Mouse (Mus musculus): ENCODE data around the gene Aff3. TPM values are rescaled to one million over a fixed set of nuclear protein-coding genes. Genes with fewer than 3 reads are reported as not detected.

The Aff3 gene
- polyA plus RNA-seq, 1 experiment from 2014 or later = 1.5 TPM

DNA sequence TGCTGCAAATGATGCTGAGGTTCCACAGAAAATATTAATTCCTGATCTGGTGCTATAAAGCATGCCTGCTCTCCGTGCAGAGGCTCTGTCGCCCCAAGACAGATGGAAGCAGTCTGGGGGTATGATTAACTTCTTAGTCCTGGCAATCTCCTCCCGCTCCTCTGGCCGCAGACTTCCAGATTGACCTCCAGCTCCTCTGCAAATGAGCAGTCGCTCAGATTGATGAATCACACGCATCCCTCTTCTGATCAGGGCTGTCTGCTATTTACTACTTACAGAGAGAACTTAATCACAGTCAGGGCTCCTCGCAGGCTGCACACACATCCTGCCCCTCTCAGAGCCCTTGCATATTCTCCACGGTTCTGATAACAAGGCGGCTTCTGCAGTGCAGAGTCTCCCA, 416.7 kb downstream of the Aff3 start:
- no peaks in the 10 kb centered on the region for H3K9me3 ChIP-seq (replicated peaks)
- H3K4me1 ChIP-seq = no peaks in the 10 kb centered on the region
- 60% methylated on average over 9 of the region's 9 CpGs for WGBS (ENCODE audit: insufficient replicate concordance)
- H3K27me3 ChIP-seq (replicated peaks) = no peaks in the 10 kb centered on the region; the same call in 1 of the 2 replicates
- H3K4me3 ChIP-seq = no peak overlapping the region
- no peak overlapping the region for H3K27ac ChIP-seq
- no peak overlapping the region for H3K4me2 ChIP-seq
- H3K36me3 ChIP-seq = no peaks in the 10 kb centered on the region
- no peak for ATAC-seq
- no peak overlapping the region for H3K9ac ChIP-seq

DNA sequence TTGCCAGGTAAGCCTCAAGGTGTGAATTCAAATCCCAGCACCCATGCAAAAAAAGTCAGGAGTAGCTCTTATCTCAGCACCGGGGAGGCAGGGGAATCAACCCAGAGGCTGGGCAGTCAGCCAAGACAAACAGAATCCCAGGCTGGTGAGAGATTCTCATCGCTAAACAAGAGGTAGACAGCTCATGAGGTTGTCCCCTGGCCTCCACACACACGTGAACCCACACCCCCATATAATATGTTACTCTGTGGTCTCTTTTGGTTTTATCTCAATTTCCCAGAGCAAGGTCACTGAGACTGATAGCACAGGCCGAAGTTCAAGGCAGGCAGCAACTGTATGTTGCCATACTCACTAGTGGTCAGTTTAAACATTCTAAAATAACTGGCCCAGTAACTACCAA, 422.2 kb downstream of the Aff3 start:
- 23% methylated on average over 4 of the region's 4 CpGs for WGBS (ENCODE audit: insufficient replicate concordance)
- no peak overlapping the region for H3K27ac ChIP-seq
- H3K9me3 ChIP-seq (replicated peaks) = no peaks in the 10 kb centered on the region
- ATAC-seq = peak; percentile 71
- H3K4me2 ChIP-seq = no peak overlapping the region
- 0 out of 2 replicates have a peak, but pooled peaks cover 5% of the 10 kb centered on the region for H3K4me1 ChIP-seq
- no peaks in the 10 kb centered on the region; the same call in 1 of the 2 replicates for H3K27me3 ChIP-seq (replicated peaks)
- H3K36me3 ChIP-seq = no peaks in the 10 kb centered on the region
- H3K4me3 ChIP-seq = no peak overlapping the region
- no peak overlapping the region for H3K9ac ChIP-seq

DNA sequence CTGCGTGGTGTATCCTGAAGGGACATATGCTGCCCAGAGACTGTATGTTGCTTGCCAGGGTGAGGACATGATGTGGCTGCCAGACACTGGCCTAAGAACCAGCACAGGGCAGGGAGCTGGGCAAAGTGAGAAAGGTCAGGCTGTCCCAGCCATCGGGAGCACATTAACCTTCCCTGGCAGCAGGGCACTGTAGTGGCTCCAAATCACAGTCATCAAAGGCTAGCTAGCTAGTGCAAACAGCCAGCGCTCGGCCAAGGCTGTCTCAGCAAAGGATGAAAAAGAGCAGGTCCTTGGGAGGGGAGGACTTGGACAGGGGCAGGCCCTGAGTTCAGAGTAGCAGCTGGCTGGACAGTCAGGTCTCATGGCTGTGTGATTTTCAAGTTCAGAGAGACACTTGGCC, 423.0 kb downstream of the Aff3 start:
- no peak overlapping the region for H3K4me3 ChIP-seq
- H3K9me3 ChIP-seq (replicated peaks) = no peaks in the 10 kb centered on the region
- H3K4me2 ChIP-seq = no peak overlapping the region
- H3K27ac ChIP-seq = peak overlapping the region; percentile 53
- H3K27me3 ChIP-seq (replicated peaks) = no peaks in the 10 kb centered on the region
- H3K9ac ChIP-seq = no peak overlapping the region
- ATAC-seq = no peak
- 0 out of 2 replicates have a peak, but pooled peaks cover 5% of the 10 kb centered on the region for H3K4me1 ChIP-seq
- WGBS (ENCODE audit: insufficient replicate concordance) = 71% methylated on average over 4 of the region's 4 CpGs
- no peaks in the 10 kb centered on the region for H3K36me3 ChIP-seq

DNA sequence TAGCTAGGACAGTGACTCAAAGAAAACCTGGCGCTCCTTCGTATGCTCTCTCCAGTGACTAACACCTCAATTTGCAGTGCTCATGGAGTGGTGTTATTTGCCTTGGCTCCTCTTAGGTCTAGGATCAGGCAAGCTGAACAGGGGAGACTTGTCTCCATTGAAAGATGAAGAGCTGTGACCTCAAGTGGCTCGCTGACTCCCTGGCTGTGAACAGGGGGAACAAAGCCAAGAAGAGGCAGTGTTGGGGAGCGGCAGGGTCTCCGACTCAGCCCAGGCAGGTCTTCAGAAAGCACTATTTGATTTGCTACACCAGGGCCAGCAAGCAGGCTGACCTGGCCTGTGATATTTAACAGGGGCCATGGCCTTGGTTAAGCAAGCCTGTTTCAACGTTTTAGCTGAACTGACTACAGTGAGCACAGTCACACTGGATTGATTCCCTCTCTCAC, 423.5 kb downstream of the Aff3 start:
- no peaks in the 10 kb centered on the region for H3K36me3 ChIP-seq
- H3K27ac ChIP-seq = peak overlapping the region; percentile 53
- 70% methylated on average over 6 of the region's 6 CpGs for WGBS (ENCODE audit: insufficient replicate concordance)
- no peaks in the 10 kb centered on the region for H3K27me3 ChIP-seq (replicated peaks)
- H3K9ac ChIP-seq = no peak overlapping the region
- H3K4me2 ChIP-seq = no peak overlapping the region
- 0 out of 2 replicates have a peak, but pooled peaks cover 5% of the 10 kb centered on the region for H3K4me1 ChIP-seq
- no peak overlapping the region for H3K4me3 ChIP-seq
- H3K9me3 ChIP-seq (replicated peaks) = no peaks in the 10 kb centered on the region
- ATAC-seq = no peak

DNA sequence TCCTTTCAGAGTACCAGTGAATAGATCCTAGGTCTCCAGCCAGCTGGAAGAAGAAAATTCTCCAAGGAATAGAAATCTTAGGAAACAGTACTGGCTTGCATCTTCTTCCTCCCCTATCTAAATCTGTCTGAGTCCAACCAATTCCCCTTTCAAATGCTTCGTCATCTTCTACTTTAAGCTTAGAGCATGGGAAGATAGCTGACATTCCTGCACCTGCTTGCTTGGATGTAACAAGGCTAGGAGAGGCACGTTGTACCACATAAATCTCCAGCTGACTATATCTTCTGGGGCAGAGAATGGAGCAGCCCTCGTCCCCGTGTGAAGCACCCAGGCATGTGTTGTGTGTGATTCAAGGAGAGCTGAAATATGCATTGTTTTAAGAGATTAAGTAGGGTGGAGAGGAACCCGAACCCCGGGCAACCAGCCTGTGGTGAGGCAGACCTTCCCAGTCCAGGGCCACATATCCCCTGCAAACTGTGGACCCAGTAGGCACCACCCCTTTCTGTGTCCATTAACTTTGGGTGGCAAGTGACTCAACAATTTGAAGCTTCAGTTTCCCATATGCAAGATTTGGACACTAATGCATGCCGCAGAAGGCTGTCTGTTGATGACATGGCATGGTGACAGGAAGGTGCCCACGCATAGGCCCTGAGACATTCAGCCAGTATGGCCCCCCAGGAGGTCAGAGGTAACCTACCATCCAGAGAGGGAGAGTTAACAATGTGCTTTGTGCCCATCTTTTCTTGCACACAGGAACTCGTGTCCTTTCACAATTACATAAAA, 424.1 kb downstream of the Aff3 start:
- H3K9ac ChIP-seq = no peak overlapping the region
- H3K4me1 ChIP-seq = 0 out of 2 replicates have a peak, but pooled peaks cover 5% of the 10 kb centered on the region
- 64% methylated on average over 9 of the region's 9 CpGs for WGBS (ENCODE audit: insufficient replicate concordance)
- no peaks in the 10 kb centered on the region for H3K9me3 ChIP-seq (replicated peaks)
- no peak overlapping the region; the same call in 1 of the 2 replicates for H3K27ac ChIP-seq
- H3K36me3 ChIP-seq = no peaks in the 10 kb centered on the region
- no peaks in the 10 kb centered on the region for H3K27me3 ChIP-seq (replicated peaks)
- H3K4me3 ChIP-seq = no peak overlapping the region
- no peak overlapping the region for H3K4me2 ChIP-seq
- no peak for ATAC-seq

DNA sequence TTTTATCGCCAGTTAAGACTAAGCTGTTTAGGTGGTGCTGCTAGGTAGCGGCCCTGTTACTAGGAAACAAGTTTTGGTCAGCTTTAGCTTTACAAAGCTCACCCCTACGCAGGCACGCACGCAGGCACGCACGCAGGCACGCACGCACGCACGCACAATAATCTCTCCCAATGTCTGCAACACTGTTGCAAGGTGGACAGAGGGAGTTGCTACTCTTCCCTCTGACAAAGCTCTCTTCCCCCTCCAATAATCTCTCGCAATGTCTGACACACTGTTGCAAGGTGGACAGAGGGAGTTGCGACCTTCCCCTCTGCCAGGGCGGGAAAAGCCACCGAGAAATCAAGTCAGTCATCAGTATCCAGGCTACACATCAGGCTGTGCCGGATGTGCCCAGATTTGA, 425.2 kb downstream of the Aff3 start:
- Histone ChIP-seq H3K36me3 (no peaks in the 10 kb centered on the region), H3K27ac (no peak overlapping the region), H3K9ac (no peak overlapping the region), H3K4me2 (no peak overlapping the region), H3K27me3 (replicated peaks) (no peaks in the 10 kb centered on the region), H3K9me3 (replicated peaks) (no peaks in the 10 kb centered on the region), H3K4me3 (no peak overlapping the region), H3K4me1 (0 out of 2 replicates have a peak, but pooled peaks cover 5% of the 10 kb centered on the region)
- no peak for ATAC-seq
- 81% methylated on average over 16 of the region's 16 CpGs for WGBS (ENCODE audit: insufficient replicate concordance)

DNA sequence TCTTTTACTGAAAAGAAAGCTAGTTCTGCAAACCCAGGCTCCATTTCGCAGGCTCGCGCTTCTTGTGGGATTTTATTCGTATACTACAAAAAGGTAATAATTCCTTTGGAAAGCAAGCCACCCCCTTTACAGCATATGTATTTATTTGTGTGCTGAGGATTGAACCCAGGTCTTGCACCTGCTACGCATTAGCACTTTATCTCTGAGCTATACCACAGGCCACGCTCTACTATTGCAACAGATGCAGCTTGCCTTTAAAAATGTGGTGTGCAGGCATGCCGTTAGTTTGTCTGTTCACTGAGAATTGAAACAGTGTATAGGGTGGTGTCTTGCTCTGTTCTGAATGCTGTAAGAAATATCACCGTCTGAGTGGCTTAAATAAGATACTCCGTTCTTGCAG, 426.9 kb downstream of the Aff3 start:
- Histone ChIP-seq H3K36me3 (no peaks in the 10 kb centered on the region), H3K4me3 (no peak overlapping the region), H3K9ac (no peak overlapping the region), H3K27me3 (replicated peaks) (no peaks in the 10 kb centered on the region), H3K4me2 (no peak overlapping the region), H3K4me1 (0 out of 2 replicates have a peak, but pooled peaks cover 5% of the 10 kb centered on the region), H3K9me3 (replicated peaks) (no peaks in the 10 kb centered on the region), H3K27ac (no peak overlapping the region)
- 77% methylated on average over 9 of the region's 9 CpGs for WGBS (ENCODE audit: insufficient replicate concordance)
- ATAC-seq = no peak

DNA sequence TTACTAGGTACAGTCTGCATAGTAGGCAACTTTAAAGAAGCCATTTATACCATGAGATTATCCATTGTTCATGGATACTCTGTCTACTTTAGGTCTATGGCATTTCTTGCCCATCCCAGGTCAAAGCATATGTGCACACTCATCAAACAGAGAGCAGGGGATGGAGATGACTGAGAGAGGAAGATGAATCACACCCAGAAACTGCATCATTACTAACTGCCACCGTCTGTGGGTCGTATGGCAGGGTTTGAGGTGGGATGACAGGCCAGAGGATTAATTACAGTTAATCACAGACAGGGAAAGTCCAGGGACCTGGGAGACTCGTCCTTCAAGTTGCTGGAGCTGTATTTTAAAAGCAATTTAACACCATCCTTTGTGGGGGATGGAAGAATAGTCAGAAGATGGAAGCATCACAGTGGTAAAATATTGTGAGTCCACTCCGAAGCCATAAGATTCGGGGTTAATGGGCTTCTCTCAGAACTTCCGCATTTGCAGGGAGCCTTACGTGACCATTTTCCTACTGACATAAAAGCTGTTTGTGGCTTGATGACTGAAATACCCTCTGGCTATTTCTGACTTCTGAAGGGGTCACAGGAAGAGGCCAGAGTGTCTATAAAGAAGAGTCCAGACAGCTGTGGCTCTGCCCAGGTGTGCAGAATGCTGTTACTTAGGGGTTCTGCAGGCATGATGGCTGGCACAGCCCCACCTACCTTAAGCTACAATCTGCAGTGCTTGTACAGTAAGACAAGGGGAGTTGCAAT, 427.5 kb downstream of the Aff3 start:
- no peak overlapping the region for H3K4me3 ChIP-seq
- no peaks in the 10 kb centered on the region for H3K9me3 ChIP-seq (replicated peaks)
- H3K36me3 ChIP-seq = no peaks in the 10 kb centered on the region
- no peaks in the 10 kb centered on the region for H3K27me3 ChIP-seq (replicated peaks)
- WGBS (ENCODE audit: insufficient replicate concordance) = 51% methylated on average over 7 of the region's 7 CpGs
- no peak overlapping the region for H3K4me2 ChIP-seq
- H3K4me1 ChIP-seq = no peaks in the 10 kb centered on the region
- no peak overlapping the region for H3K9ac ChIP-seq
- ATAC-seq = no peak
- H3K27ac ChIP-seq = no peak overlapping the region

DNA sequence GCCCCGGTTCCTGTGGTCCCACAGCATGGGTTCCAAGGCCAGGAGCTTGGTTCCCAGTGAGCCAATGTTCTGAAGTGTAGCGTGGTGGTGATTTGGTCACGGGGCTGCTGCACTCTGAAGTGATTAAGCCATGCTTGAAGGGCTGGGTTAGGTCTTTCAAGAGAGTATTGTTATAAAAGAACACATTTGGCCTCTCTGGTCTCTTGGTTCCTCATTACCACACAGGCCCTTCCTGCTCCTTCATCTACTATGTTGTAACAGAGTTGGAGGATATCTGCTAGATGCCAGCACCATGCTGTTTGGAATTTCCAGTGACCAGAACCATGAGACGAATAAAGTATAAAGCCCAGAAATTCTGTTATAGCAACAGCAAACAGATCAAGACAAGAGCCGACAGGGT, 431.6 kb downstream of the Aff3 start:
- Histone ChIP-seq H3K36me3 (no peaks in the 10 kb centered on the region), H3K9ac (no peak overlapping the region), H3K4me3 (no peak overlapping the region), H3K4me2 (no peak overlapping the region), H3K27ac (no peak overlapping the region), H3K27me3 (replicated peaks) (no peaks in the 10 kb centered on the region), H3K4me1 (no peaks in the 10 kb centered on the region), H3K9me3 (replicated peaks) (no peaks in the 10 kb centered on the region)
- 64% methylated on average over 5 of the region's 5 CpGs for WGBS (ENCODE audit: insufficient replicate concordance)
- no peak for ATAC-seq

DNA sequence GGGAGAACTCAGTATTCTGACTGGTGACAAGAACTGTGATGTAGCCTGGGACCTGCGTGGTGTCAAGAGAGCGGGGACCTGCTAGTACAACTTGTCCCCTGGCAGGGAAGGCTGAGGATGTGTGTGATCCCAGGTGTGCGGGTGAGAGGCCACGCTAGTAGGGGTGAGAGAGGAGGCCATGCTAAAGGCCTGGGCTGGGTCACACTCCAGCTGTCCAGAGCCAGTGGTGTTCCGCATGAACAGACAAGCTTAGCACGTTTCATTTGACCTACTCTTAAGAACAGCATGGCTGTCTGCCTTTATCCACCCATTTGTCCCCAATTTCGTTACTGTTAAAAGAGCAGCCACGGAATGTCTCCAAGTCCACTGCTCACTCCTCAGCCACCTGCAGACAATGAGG, 434.7 kb downstream of the Aff3 start:
- no peak overlapping the region for H3K4me2 ChIP-seq
- ATAC-seq = no peak
- peaks cover 6% of the 10 kb centered on the region; the same call in 1 of the 2 replicates for H3K9me3 ChIP-seq (replicated peaks)
- no peaks in the 10 kb centered on the region for H3K27me3 ChIP-seq (replicated peaks)
- no peaks in the 10 kb centered on the region for H3K36me3 ChIP-seq
- no peaks in the 10 kb centered on the region for H3K4me1 ChIP-seq
- no peak overlapping the region for H3K9ac ChIP-seq
- H3K4me3 ChIP-seq = no peak overlapping the region
- WGBS (ENCODE audit: insufficient replicate concordance) = 71% methylated on average over 8 of the region's 8 CpGs
- no peak overlapping the region for H3K27ac ChIP-seq

DNA sequence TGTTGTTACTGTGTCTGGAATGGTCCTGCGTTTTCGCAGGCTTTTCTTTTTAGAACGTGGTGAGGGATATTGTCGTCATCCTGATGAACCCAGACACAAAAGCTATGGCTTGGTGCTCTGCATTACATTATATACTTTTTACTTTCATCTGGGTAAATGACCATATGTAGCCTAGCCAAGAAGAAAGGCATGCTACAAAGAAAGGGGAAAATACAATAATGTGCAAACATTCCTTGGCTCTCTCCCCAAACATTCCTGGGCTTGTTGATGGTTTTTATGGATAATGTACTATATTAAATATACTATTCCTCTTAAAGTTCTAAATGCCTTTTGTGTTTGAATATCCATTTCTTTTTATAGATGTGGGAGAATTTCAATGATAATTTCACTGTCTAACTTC, 435.9 kb downstream of the Aff3 start:
- Histone ChIP-seq H3K9me3 (replicated peaks) (peaks cover 14% of the 10 kb centered on the region), H3K27ac (no peak overlapping the region), H3K27me3 (replicated peaks) (no peaks in the 10 kb centered on the region), H3K4me1 (no peaks in the 10 kb centered on the region), H3K36me3 (no peaks in the 10 kb centered on the region), H3K4me3 (no peak overlapping the region), H3K9ac (no peak overlapping the region), H3K4me2 (no peak overlapping the region)
- ATAC-seq = no peak
- 76% methylated on average over 4 of the region's 4 CpGs for WGBS (ENCODE audit: insufficient replicate concordance)

DNA sequence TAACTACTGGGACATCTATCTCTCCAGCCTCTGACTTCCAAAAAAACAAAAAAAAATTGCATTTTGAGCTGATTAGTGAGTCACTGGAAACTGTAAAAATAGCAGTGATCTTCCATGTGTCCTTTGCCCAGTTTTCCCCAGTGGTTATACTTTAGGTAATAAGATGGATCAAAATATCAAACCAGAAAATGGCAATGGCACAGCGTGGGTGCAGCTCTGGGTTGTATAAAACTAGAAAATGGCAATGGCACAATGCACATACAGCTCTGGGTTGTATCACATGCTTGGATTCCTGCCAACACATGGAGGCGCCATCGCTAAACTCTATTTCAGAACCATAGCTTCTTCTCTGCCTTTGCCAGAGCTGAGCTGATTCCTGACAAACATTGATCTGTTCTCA, 439.6 kb downstream of the Aff3 start:
- no peak overlapping the region for H3K9ac ChIP-seq
- H3K4me1 ChIP-seq = no peaks in the 10 kb centered on the region
- H3K9me3 ChIP-seq (replicated peaks) = peaks cover 14% of the 10 kb centered on the region
- H3K27ac ChIP-seq = no peak overlapping the region
- H3K4me3 ChIP-seq = no peak overlapping the region
- 81% methylated on average over 3 of the region's 3 CpGs for WGBS (ENCODE audit: insufficient replicate concordance)
- no peak for ATAC-seq
- no peaks in the 10 kb centered on the region for H3K27me3 ChIP-seq (replicated peaks)
- no peaks in the 10 kb centered on the region for H3K36me3 ChIP-seq
- H3K4me2 ChIP-seq = no peak overlapping the region
